Mouse (Mus musculus): ENCODE measurements around the gene Olfr713. TPM values are rescaled to one million over a fixed set of nuclear protein-coding genes. Genes with fewer than 3 reads are reported as not detected.

Olfr713 gene
- polyA plus RNA-seq (2014; fragmentation: Illumina TruSeq; extraction: RNeasy Lipid Tissue Mini Kit (QIAGEN cat#74804); ENCODE audit: low read depth, low replicate concordance), result not detected

DNA sequence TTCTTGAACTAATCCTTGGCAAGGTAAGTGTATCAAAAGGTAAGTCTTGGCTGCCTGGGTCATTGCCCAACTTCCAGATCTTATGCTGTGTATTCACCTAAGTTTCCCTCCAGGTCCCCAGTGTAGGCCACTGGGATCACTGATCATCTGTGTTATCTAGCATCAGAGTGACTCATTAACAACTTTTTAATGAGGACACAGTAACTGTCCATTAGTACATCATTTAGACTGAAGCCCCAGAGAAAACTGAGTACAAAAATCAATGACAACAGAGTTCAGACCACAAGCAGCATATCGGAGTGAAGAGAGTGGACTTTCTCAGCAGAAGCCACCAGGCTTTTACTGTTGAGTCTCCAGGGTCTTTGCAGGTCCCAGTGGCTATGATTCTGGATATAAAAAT, at the start of gene Olfr713:
Gene Olfr713 (plus strand): TSS at position 301 of the 400 bp plus-strand sequence.

DNA sequence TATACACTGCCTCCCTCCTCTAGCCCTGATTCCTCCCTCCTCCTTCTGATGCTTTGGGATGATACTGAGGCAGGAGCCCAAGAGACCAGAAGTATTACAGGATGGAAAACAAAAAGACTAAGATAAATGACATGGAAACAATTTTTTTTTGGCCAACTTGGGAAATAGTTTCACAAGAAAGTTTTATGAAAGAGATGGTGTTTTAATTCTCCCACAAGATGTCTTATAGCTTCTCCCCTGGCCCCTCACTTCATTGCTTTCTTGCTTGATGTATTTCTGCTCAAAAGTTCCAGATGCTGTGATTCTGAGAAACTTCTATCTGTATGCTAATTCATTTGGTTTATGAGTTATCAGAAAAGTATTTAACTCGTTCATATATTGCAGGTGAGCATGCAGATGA, 25.0 kb upstream of the Olfr713 start, which contains the start of gene Olfr2:
Gene Olfr2 (minus strand): TSS at position 101 of the 400 bp plus-strand sequence.

DNA sequence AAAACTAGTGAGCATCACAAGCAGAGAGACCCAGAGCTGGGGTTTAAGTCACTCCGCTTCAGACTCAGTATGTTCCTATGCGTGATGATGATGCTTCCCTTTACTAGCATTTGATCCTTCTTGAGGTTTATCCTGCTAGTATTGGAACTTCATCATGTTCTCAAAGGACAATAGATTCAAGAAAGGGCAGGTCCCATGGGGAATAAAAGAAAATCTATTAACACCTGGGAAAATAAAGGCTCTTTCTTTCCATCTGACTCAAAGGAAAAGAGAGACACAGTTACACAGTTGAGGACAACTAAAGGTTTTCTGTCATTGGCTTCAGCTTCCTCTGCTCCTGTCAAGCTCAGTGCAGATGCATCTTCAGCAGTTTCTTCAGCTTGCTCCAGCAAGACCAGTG, 39.7 kb downstream of the Olfr713 start, which contains the start of gene Olfr714:
Gene Olfr714 (plus strand): TSS at position 301 of the 400 bp plus-strand sequence.

Other genes starting within 250 kb of the Olfr713 start
- gene Olfr699, start 238.0 kb upstream of the Olfr713 start, polyA plus RNA-seq (2014; fragmentation: Illumina TruSeq; extraction: RNeasy Lipid Tissue Mini Kit (QIAGEN cat#74804); ENCODE audit: low read depth, low replicate concordance), result not detected
- not detected for gene Olfr700, start 222.3 kb upstream of the Olfr713 start, polyA plus RNA-seq (2014; fragmentation: Illumina TruSeq; extraction: RNeasy Lipid Tissue Mini Kit (QIAGEN cat#74804); ENCODE audit: low read depth, low replicate concordance)
- gene Olfr701, start 217.0 kb upstream of the Olfr713 start, polyA plus RNA-seq (2014; fragmentation: Illumina TruSeq; extraction: RNeasy Lipid Tissue Mini Kit (QIAGEN cat#74804); ENCODE audit: low read depth, low replicate concordance), result not detected
- gene Olfr702, start 197.3 kb upstream of the Olfr713 start, polyA plus RNA-seq (2014; fragmentation: Illumina TruSeq; extraction: RNeasy Lipid Tissue Mini Kit (QIAGEN cat#74804); ENCODE audit: low read depth, low replicate concordance), result not detected
- gene Olfr703, start 187.8 kb upstream of the Olfr713 start, polyA plus RNA-seq (2014; fragmentation: Illumina TruSeq; extraction: RNeasy Lipid Tissue Mini Kit (QIAGEN cat#74804); ENCODE audit: low read depth, low replicate concordance), result not detected
- not detected for gene Olfr704, start 168.0 kb upstream of the Olfr713 start, polyA plus RNA-seq (2014; fragmentation: Illumina TruSeq; extraction: RNeasy Lipid Tissue Mini Kit (QIAGEN cat#74804); ENCODE audit: low read depth, low replicate concordance)
- gene Olfr705, start 154.3 kb upstream of the Olfr713 start, polyA plus RNA-seq (2014; fragmentation: Illumina TruSeq; extraction: RNeasy Lipid Tissue Mini Kit (QIAGEN cat#74804); ENCODE audit: low read depth, low replicate concordance), result not detected
- not detected for gene Olfr706, start 143.0 kb upstream of the Olfr713 start, polyA plus RNA-seq (2014; fragmentation: Illumina TruSeq; extraction: RNeasy Lipid Tissue Mini Kit (QIAGEN cat#74804); ENCODE audit: low read depth, low replicate concordance)
- not detected for gene Olfr707, start 129.9 kb upstream of the Olfr713 start, polyA plus RNA-seq (2014; fragmentation: Illumina TruSeq; extraction: RNeasy Lipid Tissue Mini Kit (QIAGEN cat#74804); ENCODE audit: low read depth, low replicate concordance)
- not detected for gene Olfr1532-ps1, start 123.2 kb upstream of the Olfr713 start, polyA plus RNA-seq (2014; fragmentation: Illumina TruSeq; extraction: RNeasy Lipid Tissue Mini Kit (QIAGEN cat#74804); ENCODE audit: low read depth, low replicate concordance)
- not detected for gene Olfr709-ps1, start 99.0 kb upstream of the Olfr713 start, polyA plus RNA-seq (2014; fragmentation: Illumina TruSeq; extraction: RNeasy Lipid Tissue Mini Kit (QIAGEN cat#74804); ENCODE audit: low read depth, low replicate concordance)
- not detected for gene Olfr710, start 82.9 kb upstream of the Olfr713 start, polyA plus RNA-seq (2014; fragmentation: Illumina TruSeq; extraction: RNeasy Lipid Tissue Mini Kit (QIAGEN cat#74804); ENCODE audit: low read depth, low replicate concordance)
- gene Olfr6, start 67.2 kb upstream of the Olfr713 start, polyA plus RNA-seq (2014; fragmentation: Illumina TruSeq; extraction: RNeasy Lipid Tissue Mini Kit (QIAGEN cat#74804); ENCODE audit: low read depth, low replicate concordance), result not detected
- gene Olfr711, start 55.7 kb upstream of the Olfr713 start, polyA plus RNA-seq (2014; fragmentation: Illumina TruSeq; extraction: RNeasy Lipid Tissue Mini Kit (QIAGEN cat#74804); ENCODE audit: low read depth, low replicate concordance), result not detected
- gene Olfr2, start 25.1 kb upstream of the Olfr713 start, polyA plus RNA-seq (2014; fragmentation: Illumina TruSeq; extraction: RNeasy Lipid Tissue Mini Kit (QIAGEN cat#74804); ENCODE audit: low read depth, low replicate concordance), result not detected
- gene Olfr714, start 39.8 kb downstream of the Olfr713 start, polyA plus RNA-seq (2014; fragmentation: Illumina TruSeq; extraction: RNeasy Lipid Tissue Mini Kit (QIAGEN cat#74804); ENCODE audit: low read depth, low replicate concordance), result not detected
- not detected for gene Olfr17, start 62.0 kb downstream of the Olfr713 start, polyA plus RNA-seq (2014; fragmentation: Illumina TruSeq; extraction: RNeasy Lipid Tissue Mini Kit (QIAGEN cat#74804); ENCODE audit: low read depth, low replicate concordance)
- gene Olfr715b, start 79.2 kb downstream of the Olfr713 start, polyA plus RNA-seq (2014; fragmentation: Illumina TruSeq; extraction: RNeasy Lipid Tissue Mini Kit (QIAGEN cat#74804); ENCODE audit: low read depth, low replicate concordance), result not detected
- gene Olfr715, start 99.9 kb downstream of the Olfr713 start, polyA plus RNA-seq (2014; fragmentation: Illumina TruSeq; extraction: RNeasy Lipid Tissue Mini Kit (QIAGEN cat#74804); ENCODE audit: low read depth, low replicate concordance), result not detected
- not detected for gene Olfr716, start 107.2 kb downstream of the Olfr713 start, polyA plus RNA-seq (2014; fragmentation: Illumina TruSeq; extraction: RNeasy Lipid Tissue Mini Kit (QIAGEN cat#74804); ENCODE audit: low read depth, low replicate concordance)
- gene Nlrp14, start 135.8 kb downstream of the Olfr713 start, polyA plus RNA-seq (2014; fragmentation: Illumina TruSeq; extraction: RNeasy Lipid Tissue Mini Kit (QIAGEN cat#74804); ENCODE audit: low read depth, low replicate concordance), result not detected
- not detected for gene Rbmxl2, start 178.3 kb downstream of the Olfr713 start, polyA plus RNA-seq (2014; fragmentation: Illumina TruSeq; extraction: RNeasy Lipid Tissue Mini Kit (QIAGEN cat#74804); ENCODE audit: low read depth, low replicate concordance)

Measured in kidney, adult 10 weeks (tissue).